Comparison of ENCODE assay signal across 9 mouse cellular contexts in genomic region chr14:24501256-24501655, GRCm38 (mm10). TPM values are rescaled to one million over a fixed set of nuclear protein-coding genes. Genes with fewer than 3 reads are reported as not detected.
DNase-seq lines count a peak whose midpoint lies in the region; ATAC-seq lines count a peak whose summit lies in the region.
"Had no signal": no experiment of that assay in that cellular context is flagged by ENCODE, and none has a peak within 500 bp of the region (broad histone marks: within the 10 kb centered on the region; RNA-seq: fewer than 3 reads in every experiment).

No protein-coding gene starts in this region.

- H3K36me3 ChIP-seq in neural tube, embryonic 11.5 days (ENCODE audit: control insufficient read depth, insufficient read depth, low read length) = peaks cover 9% of the 10 kb centered on the region
- H3K36me3 ChIP-seq in limb, embryonic 15.5 days = peaks cover 32% of the 10 kb centered on the region

- WGBS in neural tube, embryonic 11.5 days = 70% methylated on average over 4 of the region's 4 CpGs
- 62% methylated on average over 4 of the region's 4 CpGs for WGBS in limb, embryonic 15.5 days

- H3K4me3 ChIP-seq in neural tube, embryonic 11.5 days (ENCODE audit: low read depth, low read length) = no peak overlapping the region
- no peak overlapping the region for H3K4me3 ChIP-seq in limb, embryonic 15.5 days

- H3K27me3 ChIP-seq in neural tube, embryonic 11.5 days (ENCODE audit: control insufficient read depth, insufficient read depth, low read length) = no peaks in the 10 kb centered on the region
- H3K27me3 ChIP-seq in limb, embryonic 15.5 days = no peaks in the 10 kb centered on the region

- ATAC-seq in neural tube, embryonic 11.5 days (ENCODE audit: insufficient read depth, low FRiP score, low TSS enrichment) = no peak
- ATAC-seq in limb, embryonic 15.5 days (ENCODE audit: insufficient number of reproducible peaks, low FRiP score, low TSS enrichment, low read depth) = no peak
- ATAC-seq in inflammation-experienced regulatory T-cells, adult 6 months = no peak

- peak overlapping the region; percentile 73 for H3K27ac ChIP-seq in neural tube, embryonic 11.5 days (ENCODE audit: low read depth, low read length)
- H3K27ac ChIP-seq in limb, embryonic 15.5 days = peak overlapping the region; percentile 73
- H3K27ac ChIP-seq: macrophage had no signal

- peak overlapping the region; percentile 44 for H3K9ac ChIP-seq in neural tube, embryonic 11.5 days (ENCODE audit: low read length)
- H3K9ac ChIP-seq in limb, embryonic 15.5 days = no peak overlapping the region; the same call in 1 of the 2 replicates

- no peaks in the 10 kb centered on the region for H3K9me3 ChIP-seq in neural tube, embryonic 11.5 days (ENCODE audit: control insufficient read depth, low read length)
- no peaks in the 10 kb centered on the region for H3K9me3 ChIP-seq in limb, embryonic 15.5 days

- no peak overlapping the region for H3K4me2 ChIP-seq in neural tube, embryonic 11.5 days (ENCODE audit: low read depth)
- no peak overlapping the region for H3K4me2 ChIP-seq in limb, embryonic 15.5 days

- peaks cover 8% of the 10 kb centered on the region for H3K4me1 ChIP-seq in neural tube, embryonic 11.5 days (ENCODE audit: control insufficient read depth, insufficient read depth, low read length)
- peaks cover 17% of the 10 kb centered on the region for H3K4me1 ChIP-seq in limb, embryonic 15.5 days

- peak; percentile 34 to 43 for DNase-seq in cerebellum, postnatal 25 days
- DNase-seq in cerebellum, adult 11-12 months = no peak
- DNase-seq in neural tube, embryonic 11.5 days (ENCODE audit: low spot score) = peak; percentile 31
- no peak for DNase-seq in neural tube, embryonic 10.5 days (ENCODE audit: extremely low spot score, low spot score)
- no peak for DNase-seq in spleen, postnatal 14 days (ENCODE audit: low spot score in 2 of 2)
- DNase-seq in cerebellum, adult 9-11 months = no peak

RNA-seq across cellular contexts. Expression of gene Rps24, which starts 14.3 kb away (rescaled TPM):
- 983 and 1,021 TPM in 2 replicates for polyA plus RNA-seq in neural tube, embryonic 11.5 days (2014; fragmentation: Nextera tagmentation; extraction: Ambion mirVana)
- 698 and 866 TPM in 2 replicates for polyA plus RNA-seq in limb, embryonic 15.5 days (2015; fragmentation: Nextera tagmentation; extraction: Ambion mirVana)
- polyA plus RNA-seq in inflammation-experienced regulatory T-cells, adult 6 months (2017; shearing (Covaris generic)) = 1,000 to 10,000 TPM; 1,562 to 2,670 (median 2,632) TPM

RNA-seq across cellular contexts. Expression of gene Polr3a, which starts 14.4 kb away (rescaled TPM):
- polyA plus RNA-seq in neural tube, embryonic 11.5 days (2014; fragmentation: Nextera tagmentation; extraction: Ambion mirVana) = 20.6 and 21.5 TPM in 2 replicates
- 17.0 and 19.4 TPM in 2 replicates for polyA plus RNA-seq in limb, embryonic 15.5 days (2015; fragmentation: Nextera tagmentation; extraction: Ambion mirVana)
- 10 to 100 TPM; 10.6 to 22.4 (median 17.4) TPM for polyA plus RNA-seq in inflammation-experienced regulatory T-cells, adult 6 months (2017; shearing (Covaris generic))

Comparison
In these comparisons a context has a peak if more than half of its experiments do, and no peak if none do; other contexts are left out.
1. DNase-seq: peak in cerebellum, postnatal 25 days (2 of 2) and neural tube, embryonic 11.5 days (single experiment); none in cerebellum, adult 11-12 months (single experiment), neural tube, embryonic 10.5 days (single experiment), spleen, postnatal 14 days (0 of 2) and cerebellum, adult 9-11 months (single experiment).